Mouse (Mus musculus) forebrain, embryonic 15.5 days (tissue): ENCODE results near the gene Hdgfl3. TPM values are rescaled to one million over a fixed set of nuclear protein-coding genes. Genes with fewer than 3 reads are reported as not detected.

Experiments used
- ATAC-seq: fragments of 200-750 bp; cut with Nextera tagmentation; replicated peaks from 2 replicates; pipeline ENCODE4 v1.8.0; 2017; ENCODE audit warnings: mild to moderate bottlenecking, moderate TSS enrichment, moderate library complexity
- H3K27ac ChIP-seq: fragments of 300-500 bp; sonication (generic); replicated peaks from 2 replicates; pipeline ENCODE4 v1.5.1; 2015; ENCODE audit warnings: mild to moderate bottlenecking, inconsistent platforms
- H3K27me3 ChIP-seq: fragments of 300-500 bp; sonication (generic); 2 replicates; pipeline ENCODE4 v1.6.1; 2015; ENCODE audit warnings: inconsistent platforms
- H3K36me3 ChIP-seq: fragments of 300-500 bp; sonication (generic); 2 replicates; pipeline ENCODE4 v1.6.1; 2015; ENCODE audit warnings: mild to moderate bottlenecking, inconsistent platforms
- H3K4me1 ChIP-seq: fragments of 300-500 bp; sonication (generic); 2 replicates; pipeline ENCODE4 v1.6.1; 2015; ENCODE audit warnings: inconsistent platforms
- H3K4me2 ChIP-seq: fragments of 300-500 bp; sonication (generic); replicated peaks from 2 replicates; pipeline ENCODE4 v1.6.1; 2015; ENCODE audit warnings: mild to moderate bottlenecking, inconsistent platforms
- H3K4me3 ChIP-seq: fragments of 300-500 bp; sonication (generic); 2 replicates; pipeline ENCODE4 v1.5.1; 2015; ENCODE audit warnings: mild to moderate bottlenecking, inconsistent platforms
- H3K9ac ChIP-seq: fragments of 300-500 bp; sonication (generic); replicated peaks from 2 replicates; pipeline ENCODE4 v1.6.1; 2015; ENCODE audit warnings: mild to moderate bottlenecking, inconsistent platforms
- H3K9me3 ChIP-seq: fragments of 300-500 bp; sonication (generic); 2 replicates; pipeline ENCODE4 v1.6.1; 2016; ENCODE audit warnings: inconsistent platforms
- WGBS: fragments of 180-500 bp; shearing (Covaris S2); methylation state at CpG from one replicate; pipeline ENCODE4 v1.1.7; 2015; ENCODE audit warnings: mixed read lengths; 5-methylcytosine and 5-hydroxymethylcytosine counted together
- polyA plus RNA-seq: library from polyadenylated mRNA; unstranded; fragments of >200 nt; fragmentation: Nextera tagmentation; extraction: Ambion mirVana; gene quantifications from 2 replicates; pipeline ENCODE4 v1.2.1, GENCODE M21; 2015

Hdgfl3 gene
- polyA plus RNA-seq, result 56.7 and 60.7 TPM in 2 replicates

DNA sequence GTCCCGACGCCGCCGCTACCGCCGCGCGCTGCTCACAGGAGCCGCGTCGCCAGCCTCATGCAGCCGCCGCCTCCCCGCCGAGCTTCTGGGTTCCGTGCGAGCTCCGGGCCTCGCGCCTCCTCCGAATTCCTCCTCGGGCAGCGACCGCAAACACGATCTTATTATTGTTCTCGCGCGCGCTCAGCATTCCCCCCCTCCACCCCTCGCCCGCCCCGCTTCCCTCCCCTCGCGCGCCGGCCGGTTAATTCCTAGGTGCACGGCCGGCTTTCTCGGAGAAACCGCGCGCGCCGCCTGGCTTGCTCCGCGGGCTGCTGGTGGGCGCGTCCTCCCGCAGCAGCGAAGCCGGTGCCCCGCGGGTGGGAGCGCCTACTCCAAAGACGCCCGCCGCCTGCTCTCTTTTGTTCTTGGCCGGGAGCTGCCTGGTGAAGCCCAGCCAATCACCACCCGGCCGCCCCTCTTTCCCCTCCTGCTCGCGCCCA, at the start of gene Hdgfl3:
Hdgfl3 (minus strand) TSS at position 207 of the 479 bp plus-strand sequence.
- Histone ChIP-seq H3K27me3 (no peaks in the 10 kb centered on the region), H3K9me3 (no peaks in the 10 kb centered on the region), H3K4me3 (peak within 1 kb of the TSS; percentile 63), H3K9ac (peak within 1 kb of the TSS; percentile 87), H3K27ac (peak within 1 kb of the TSS; percentile 99), H3K36me3 (no peaks in the 10 kb centered on the region), H3K4me1 (peaks cover 31% of the 10 kb centered on the region), H3K4me2 (peak within 1 kb of the TSS; percentile 70)
- WGBS, result under 1% methylated on average over 53 of the region's 63 CpGs
- ATAC-seq, result peak; percentile 91

DNA sequence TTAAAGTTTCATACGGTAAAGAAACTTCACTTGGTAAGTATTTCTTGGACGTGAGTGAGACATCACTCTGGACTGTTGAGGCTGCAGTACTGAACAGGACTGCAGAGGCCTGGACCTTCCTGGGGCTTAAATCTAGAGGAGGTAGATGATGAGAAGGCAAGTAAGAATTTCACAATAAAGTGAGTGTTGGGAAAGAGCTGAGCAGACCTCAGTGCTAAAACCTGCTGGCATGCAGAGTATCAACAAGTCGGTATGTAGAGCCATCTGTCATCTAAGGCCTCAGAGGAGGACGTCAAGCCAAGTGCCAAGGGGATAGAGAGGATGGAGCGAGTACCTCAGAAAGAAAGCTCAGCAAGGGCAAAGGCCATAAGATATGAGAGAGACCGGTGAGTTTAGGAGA, 49.4 kb upstream of the Hdgfl3 start:
- Histone ChIP-seq H3K27me3 (peaks cover 8% of the 10 kb centered on the region), H3K4me2 (no peak overlapping the region), H3K4me1 (no peaks in the 10 kb centered on the region), H3K9ac (no peak overlapping the region), H3K9me3 (no peaks in the 10 kb centered on the region), H3K27ac (no peak overlapping the region), H3K4me3 (no peak overlapping the region), H3K36me3 (no peaks in the 10 kb centered on the region)
- WGBS, result 85% methylated on average over 6 of the region's 6 CpGs
- no peak for ATAC-seq

DNA sequence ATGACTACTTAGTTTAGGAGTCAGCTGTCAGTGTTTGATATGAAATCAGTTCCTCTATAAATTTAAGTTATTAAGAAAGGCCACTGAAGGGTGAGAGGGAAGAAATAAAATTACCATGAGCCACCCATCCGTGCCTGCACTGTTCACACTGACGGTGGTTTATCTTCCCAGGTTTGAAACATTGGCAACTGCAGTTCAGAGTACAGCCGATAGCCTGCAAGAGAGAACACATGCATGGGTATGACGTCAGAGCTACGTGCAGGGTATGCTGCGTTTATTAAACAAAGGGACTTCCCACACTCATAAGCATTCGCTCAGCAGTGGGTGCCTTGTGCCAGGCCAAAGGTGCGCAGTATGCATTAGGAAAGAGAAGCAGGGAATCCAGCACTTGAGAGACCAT, 44.0 kb upstream of the Hdgfl3 start:
- no peak for ATAC-seq
- Histone ChIP-seq H3K9ac (no peak overlapping the region), H3K27ac (no peak overlapping the region), H3K9me3 (no peaks in the 10 kb centered on the region), H3K4me1 (no peaks in the 10 kb centered on the region), H3K27me3 (no peaks in the 10 kb centered on the region), H3K36me3 (no peaks in the 10 kb centered on the region), H3K4me2 (no peak overlapping the region), H3K4me3 (no peak overlapping the region)
- 73% methylated on average over 8 of the region's 8 CpGs for WGBS

DNA sequence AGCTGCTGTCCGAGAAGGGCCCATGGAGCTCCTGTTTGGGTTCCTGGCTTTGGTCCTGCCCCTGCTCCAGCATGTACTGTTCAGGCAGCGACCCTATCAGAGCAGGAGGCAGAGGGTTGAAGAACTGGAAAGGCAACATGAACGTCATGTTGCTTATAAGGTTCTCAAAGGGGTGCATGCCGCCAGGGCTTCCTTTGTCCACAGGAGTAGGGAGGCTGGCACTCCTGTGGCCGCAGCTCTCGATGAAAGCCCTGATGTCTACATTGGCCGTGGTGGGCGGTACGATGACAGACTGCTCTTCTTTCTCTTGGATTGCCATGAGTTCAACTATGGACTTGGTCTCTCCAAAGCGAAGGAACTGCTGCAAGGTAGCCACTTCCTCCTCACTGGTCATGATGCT, 40.3 kb upstream of the Hdgfl3 start:
- WGBS, result 88% methylated on average over 10 of the region's 10 CpGs
- no peaks in the 10 kb centered on the region for H3K36me3 ChIP-seq
- ATAC-seq, result no peak

DNA sequence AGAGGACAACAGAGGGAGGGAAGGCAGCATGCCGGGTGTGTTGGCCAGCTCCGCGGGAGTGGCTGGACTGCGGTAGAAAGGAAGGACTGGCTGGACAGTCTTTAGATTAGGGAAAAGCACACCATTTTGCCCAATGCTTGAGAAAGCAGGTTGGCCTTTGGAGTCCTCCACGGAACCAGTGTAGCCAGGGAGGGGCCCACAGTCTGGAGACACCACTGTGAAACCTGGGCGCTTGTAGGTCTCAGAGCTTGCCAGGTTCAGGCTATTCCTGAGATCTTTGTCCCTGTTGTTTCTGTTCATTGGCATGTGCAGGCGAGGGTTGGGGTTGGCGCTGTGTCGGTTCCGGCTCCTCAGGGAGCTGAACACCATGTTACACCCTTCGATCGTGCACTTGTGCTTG, 39.7 kb upstream of the Hdgfl3 start:
- Histone ChIP-seq H3K9ac (no peak overlapping the region), H3K9me3 (no peaks in the 10 kb centered on the region), H3K27ac (no peak overlapping the region), H3K36me3 (no peaks in the 10 kb centered on the region), H3K4me1 (no peaks in the 10 kb centered on the region), H3K27me3 (no peaks in the 10 kb centered on the region), H3K4me3 (no peak overlapping the region), H3K4me2 (no peak overlapping the region)
- ATAC-seq, result no peak
- WGBS, result 92% methylated on average over 12 of the region's 12 CpGs

More for the DNA sequence above, 40.3 kb upstream of the Hdgfl3 start:
- no peaks in the 10 kb centered on the region for H3K9me3 ChIP-seq
- H3K27me3 ChIP-seq, result no peaks in the 10 kb centered on the region
- no peak overlapping the region for H3K4me3 ChIP-seq
- H3K9ac ChIP-seq, result no peak overlapping the region
- H3K4me2 ChIP-seq, result no peak overlapping the region
- no peak overlapping the region for H3K27ac ChIP-seq
- no peaks in the 10 kb centered on the region for H3K4me1 ChIP-seq

DNA sequence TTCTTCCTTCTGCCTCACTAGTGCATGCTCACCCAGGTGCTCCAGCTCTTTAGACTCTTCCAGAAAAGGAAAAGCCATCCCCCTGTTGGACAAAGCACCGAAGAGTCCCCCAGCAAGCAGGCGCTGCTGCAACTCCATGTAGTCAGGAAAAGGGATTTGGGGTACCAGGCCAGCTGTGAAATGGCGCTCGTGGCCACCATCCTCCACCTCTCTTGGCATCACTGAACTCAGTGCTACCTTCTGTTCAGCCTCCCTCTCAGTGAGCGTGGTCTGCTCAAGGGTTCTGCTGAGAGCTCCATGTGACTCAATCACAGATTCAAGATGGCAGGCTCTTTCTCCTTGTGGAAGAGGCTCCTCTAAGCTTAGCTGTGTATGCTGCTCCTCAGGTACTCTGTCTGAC, 39.1 kb upstream of the Hdgfl3 start:
- Histone ChIP-seq H3K27ac (no peak overlapping the region), H3K27me3 (no peaks in the 10 kb centered on the region), H3K4me1 (no peaks in the 10 kb centered on the region), H3K36me3 (no peaks in the 10 kb centered on the region), H3K9ac (no peak overlapping the region), H3K4me3 (no peak overlapping the region), H3K9me3 (no peaks in the 10 kb centered on the region), H3K4me2 (no peak overlapping the region)
- no peak for ATAC-seq
- WGBS, result 95% methylated on average over 5 of the region's 5 CpGs

DNA sequence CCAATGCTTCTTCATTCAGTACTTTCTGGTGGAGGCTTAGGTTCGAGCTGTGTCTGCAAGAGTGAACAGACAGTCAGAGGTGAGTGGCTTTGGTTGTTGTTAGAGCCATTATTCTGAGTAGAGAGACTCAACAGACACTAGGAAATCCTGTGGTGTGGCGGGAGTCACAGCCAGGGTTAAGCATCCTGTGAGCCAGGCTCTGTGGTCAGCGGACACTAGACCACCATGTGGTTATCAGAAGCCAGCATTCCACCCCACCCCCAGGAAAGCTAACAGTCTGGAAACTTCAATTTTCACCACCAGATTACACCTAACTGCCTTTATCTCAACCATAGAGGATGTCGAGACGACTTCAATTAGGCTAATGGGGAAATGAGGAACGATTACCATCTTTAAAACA, 34.7 kb upstream of the Hdgfl3 start:
- WGBS, result 84% methylated on average over 6 of the region's 6 CpGs
- ATAC-seq, result no peak
- H3K4me3 ChIP-seq, result no peak overlapping the region

DNA sequence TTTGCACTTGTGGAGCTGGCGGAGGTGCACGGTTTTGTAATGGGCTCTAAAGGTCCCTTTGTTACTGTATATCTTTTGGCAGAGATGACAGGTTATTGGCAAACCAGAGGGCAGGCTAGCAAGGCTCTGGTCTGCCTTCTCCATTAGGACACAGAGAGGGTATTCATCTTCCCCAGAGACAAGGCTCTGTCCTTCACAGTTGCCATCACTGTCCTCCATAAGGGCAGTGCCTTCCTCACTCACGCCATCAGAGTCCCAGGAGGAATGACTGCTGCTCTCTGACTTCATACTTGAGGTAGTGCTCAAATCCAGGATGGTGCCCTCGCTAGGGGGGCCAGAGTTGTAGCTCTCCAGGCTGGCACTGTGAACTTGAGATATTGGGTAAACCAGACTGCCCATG, 34.2 kb upstream of the Hdgfl3 start:
- H3K27ac ChIP-seq, result no peak overlapping the region
- no peaks in the 10 kb centered on the region for H3K9me3 ChIP-seq
- H3K4me3 ChIP-seq, result no peak overlapping the region
- H3K9ac ChIP-seq, result no peak overlapping the region
- WGBS, result 79% methylated on average over 4 of the region's 4 CpGs
- no peak overlapping the region for H3K4me2 ChIP-seq
- no peaks in the 10 kb centered on the region for H3K36me3 ChIP-seq
- H3K27me3 ChIP-seq, result no peaks in the 10 kb centered on the region
- ATAC-seq, result no peak
- no peaks in the 10 kb centered on the region for H3K4me1 ChIP-seq

More for the DNA sequence above, 34.7 kb upstream of the Hdgfl3 start:
- H3K9me3 ChIP-seq, result no peaks in the 10 kb centered on the region
- no peaks in the 10 kb centered on the region for H3K4me1 ChIP-seq
- H3K36me3 ChIP-seq, result no peaks in the 10 kb centered on the region
- H3K9ac ChIP-seq, result no peak overlapping the region
- H3K27me3 ChIP-seq, result no peaks in the 10 kb centered on the region
- H3K27ac ChIP-seq, result no peak overlapping the region
- H3K4me2 ChIP-seq, result no peak overlapping the region

DNA sequence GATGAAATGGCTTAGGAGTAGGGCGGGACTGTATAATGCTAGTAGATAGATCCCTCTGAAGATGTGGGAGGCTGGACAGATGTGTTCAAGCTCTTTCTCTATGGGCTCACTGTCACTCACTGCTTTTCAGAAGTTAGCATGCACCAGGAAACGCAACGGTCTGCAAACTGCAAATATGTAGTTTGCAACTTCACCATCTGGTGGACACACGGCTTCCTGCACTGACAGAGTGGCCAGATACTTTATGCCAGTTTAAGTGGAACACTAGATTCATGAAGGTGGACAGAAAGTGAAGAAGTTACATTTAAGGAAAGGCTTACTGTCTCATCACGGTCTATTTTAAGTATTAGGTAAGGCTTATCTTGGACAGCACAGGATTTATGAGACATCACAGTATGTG, 31.9 kb upstream of the Hdgfl3 start:
- no peak overlapping the region for H3K4me2 ChIP-seq
- no peak overlapping the region for H3K27ac ChIP-seq
- no peak overlapping the region for H3K4me3 ChIP-seq
- 81% methylated on average over 5 of the region's 5 CpGs for WGBS
- H3K36me3 ChIP-seq, result no peaks in the 10 kb centered on the region
- H3K9ac ChIP-seq, result no peak overlapping the region
- H3K9me3 ChIP-seq, result no peaks in the 10 kb centered on the region
- no peaks in the 10 kb centered on the region for H3K4me1 ChIP-seq
- H3K27me3 ChIP-seq, result no peaks in the 10 kb centered on the region
- no peak for ATAC-seq

DNA sequence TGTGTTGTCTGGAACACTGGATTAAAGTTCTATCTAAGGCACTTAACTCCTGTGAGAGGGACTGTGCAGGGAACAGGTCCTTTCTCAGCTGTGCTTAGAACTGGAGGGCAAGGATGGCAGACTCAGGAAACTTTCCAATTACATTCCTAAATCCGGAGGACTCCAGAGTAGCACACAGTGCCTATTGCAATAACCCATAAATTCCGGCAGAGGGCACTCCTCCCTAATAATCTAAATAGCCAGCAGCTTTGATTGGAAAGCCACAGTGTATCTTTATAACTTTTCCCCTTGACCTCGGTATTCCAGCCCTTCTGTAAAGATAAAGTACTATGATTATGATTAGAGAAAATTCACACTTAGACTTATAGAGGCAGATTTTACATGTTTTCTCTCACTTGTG, 25.4 kb upstream of the Hdgfl3 start:
- H3K4me3 ChIP-seq, result no peak overlapping the region
- no peak overlapping the region for H3K9ac ChIP-seq
- no peaks in the 10 kb centered on the region for H3K9me3 ChIP-seq
- ATAC-seq, result peak; percentile 55
- no peak overlapping the region for H3K27ac ChIP-seq
- H3K4me2 ChIP-seq, result no peak overlapping the region
- 3% methylated on average over 3 of the region's 3 CpGs for WGBS
- H3K36me3 ChIP-seq, result no peaks in the 10 kb centered on the region
- H3K4me1 ChIP-seq, result no peaks in the 10 kb centered on the region
- H3K27me3 ChIP-seq, result no peaks in the 10 kb centered on the region

DNA sequence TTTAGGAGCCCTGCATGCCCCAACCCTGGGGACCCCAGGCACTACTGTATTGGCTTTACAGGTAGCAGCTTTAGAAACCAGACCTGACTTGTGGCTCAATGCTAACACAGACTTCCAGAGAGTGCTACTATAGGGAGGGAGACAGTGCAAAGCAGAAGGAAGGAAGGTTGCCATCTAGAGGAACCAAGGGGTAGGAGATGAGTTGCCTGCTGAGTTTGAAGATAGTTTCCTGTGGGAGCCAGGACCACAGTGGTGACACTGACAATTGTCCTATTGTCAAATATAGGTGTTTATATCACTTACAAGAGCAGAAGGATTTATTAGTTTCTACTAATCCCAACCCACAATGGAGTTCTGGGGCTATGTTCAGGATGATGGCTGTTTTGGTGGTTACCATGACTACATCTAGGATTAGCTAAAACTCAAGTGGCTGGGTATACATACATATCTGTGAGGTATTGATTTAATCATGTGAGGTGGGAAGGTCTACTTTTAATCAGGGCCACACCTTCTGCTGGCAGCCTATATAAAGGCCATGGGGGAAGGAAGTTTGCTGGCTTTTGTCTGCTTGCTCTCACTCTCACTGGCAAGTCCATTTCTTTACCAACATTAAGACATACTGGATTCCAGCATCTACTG, 20.1 kb upstream of the Hdgfl3 start:
- Histone ChIP-seq H3K4me3 (no peak overlapping the region), H3K4me2 (no peak overlapping the region), H3K4me1 (no peaks in the 10 kb centered on the region), H3K36me3 (no peaks in the 10 kb centered on the region), H3K9ac (no peak overlapping the region), H3K27me3 (no peaks in the 10 kb centered on the region), H3K27ac (no peak overlapping the region), H3K9me3 (no peaks in the 10 kb centered on the region)
- peak; percentile 68 for ATAC-seq

DNA sequence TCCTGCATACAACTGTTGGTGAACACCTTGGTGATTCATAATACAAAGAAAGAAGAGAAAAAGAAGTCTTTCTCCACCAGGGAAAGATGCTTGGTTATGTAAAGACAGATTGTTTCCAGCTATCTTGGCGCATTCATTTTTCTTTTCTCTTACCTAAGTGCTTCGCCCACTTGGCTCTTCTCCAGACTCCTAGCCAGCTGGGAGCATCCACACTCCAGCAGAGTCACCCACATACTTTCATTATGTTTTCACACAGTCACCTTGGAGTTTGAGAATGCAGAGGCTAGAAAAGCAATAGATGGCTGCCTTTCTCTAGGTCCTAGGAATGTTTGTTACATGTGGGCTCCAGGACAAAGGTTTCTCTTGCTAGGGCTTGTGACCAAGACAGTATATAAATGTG, 16.2 kb upstream of the Hdgfl3 start:
- no peak overlapping the region for H3K27ac ChIP-seq
- no peaks in the 10 kb centered on the region for H3K27me3 ChIP-seq
- H3K9me3 ChIP-seq, result no peaks in the 10 kb centered on the region
- no peak overlapping the region for H3K9ac ChIP-seq
- 56% methylated on average over 2 of the region's 2 CpGs for WGBS
- no peak overlapping the region for H3K4me2 ChIP-seq
- no peak overlapping the region for H3K4me3 ChIP-seq
- H3K4me1 ChIP-seq, result no peaks in the 10 kb centered on the region
- no peak for ATAC-seq
- no peaks in the 10 kb centered on the region for H3K36me3 ChIP-seq

DNA sequence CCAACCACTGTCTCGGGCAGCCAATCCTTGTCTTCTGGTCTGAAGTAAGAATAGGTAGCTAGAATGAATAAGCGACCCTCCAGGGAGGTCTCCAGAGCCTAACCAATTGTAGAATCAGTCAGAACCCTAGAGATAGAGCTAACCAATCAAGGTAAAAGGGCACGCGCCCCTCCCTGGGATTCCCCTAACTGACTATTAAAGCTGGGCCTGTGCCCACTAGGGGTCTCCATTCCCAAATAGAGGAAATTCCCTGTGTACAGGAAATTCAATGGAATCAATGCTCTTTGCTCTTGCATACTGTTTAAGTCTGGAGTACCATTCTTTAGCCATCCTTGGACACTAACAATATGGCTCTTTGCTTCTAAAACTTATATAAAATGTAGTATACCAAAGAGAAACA, 11.1 kb upstream of the Hdgfl3 start:
- Histone ChIP-seq H3K4me1 (no peaks in the 10 kb centered on the region), H3K4me3 (no peak overlapping the region), H3K9me3 (no peaks in the 10 kb centered on the region), H3K4me2 (no peak overlapping the region), H3K27ac (no peak overlapping the region), H3K9ac (no peak overlapping the region), H3K27me3 (no peaks in the 10 kb centered on the region), H3K36me3 (no peaks in the 10 kb centered on the region)
- WGBS, result 17% methylated on average over 4 of the region's 4 CpGs
- no peak for ATAC-seq
